Mouse (Mus musculus) CD4-positive, CD25-positive, alpha-beta regulatory T cell, adult 2 months (primary cell): ENCODE results near the gene Gm19345.

Experiments used
- DNase-seq: peaks from one replicate; pipeline ENCODE4 v3.0.0-alpha.2; 2012; ENCODE audit warnings: low read depth, low spot score

Gene Gm19345

DNA sequence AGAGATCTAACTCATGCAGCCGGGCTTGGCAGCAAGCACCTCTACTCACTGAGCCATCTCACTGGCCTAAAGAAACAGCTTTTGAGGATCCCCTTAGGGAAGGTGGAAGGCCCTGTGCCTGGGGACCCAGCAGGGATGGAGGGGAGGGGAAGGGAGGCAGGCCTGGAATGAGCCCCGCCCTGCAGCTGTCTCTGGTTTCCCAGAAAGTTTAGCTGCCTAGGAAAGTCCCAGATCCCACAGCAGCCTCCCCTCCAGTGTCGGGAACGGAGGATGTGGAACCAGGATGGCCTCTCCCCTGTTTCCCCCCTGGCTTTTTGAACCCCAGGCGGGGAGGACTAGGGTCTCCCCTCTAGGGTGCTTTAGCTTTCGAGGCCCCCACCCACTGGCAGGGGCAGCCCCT is 25.0 kb upstream of the Gm19345 start:
- DNase-seq, result no peak

DNA sequence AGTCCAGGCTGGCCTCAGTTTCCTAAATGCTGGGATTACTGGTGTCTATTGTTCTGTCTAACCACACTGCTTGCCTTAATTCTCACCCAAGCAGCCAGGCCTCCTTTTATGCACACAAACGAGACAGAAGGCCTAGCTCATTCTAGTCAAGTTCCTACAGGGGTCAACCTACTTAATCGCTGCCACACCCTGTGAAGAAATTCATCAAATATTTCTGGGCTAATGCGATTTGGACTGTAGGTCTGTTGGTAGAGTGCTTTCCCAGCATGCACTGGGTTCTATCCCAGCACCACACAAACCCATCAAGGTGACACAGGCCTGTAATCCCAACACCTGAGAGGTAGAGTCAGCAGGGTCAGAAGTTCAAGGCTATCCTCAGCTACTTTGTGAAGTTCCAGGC is 22.1 kb upstream of the Gm19345 start:
- no peak for DNase-seq

DNA sequence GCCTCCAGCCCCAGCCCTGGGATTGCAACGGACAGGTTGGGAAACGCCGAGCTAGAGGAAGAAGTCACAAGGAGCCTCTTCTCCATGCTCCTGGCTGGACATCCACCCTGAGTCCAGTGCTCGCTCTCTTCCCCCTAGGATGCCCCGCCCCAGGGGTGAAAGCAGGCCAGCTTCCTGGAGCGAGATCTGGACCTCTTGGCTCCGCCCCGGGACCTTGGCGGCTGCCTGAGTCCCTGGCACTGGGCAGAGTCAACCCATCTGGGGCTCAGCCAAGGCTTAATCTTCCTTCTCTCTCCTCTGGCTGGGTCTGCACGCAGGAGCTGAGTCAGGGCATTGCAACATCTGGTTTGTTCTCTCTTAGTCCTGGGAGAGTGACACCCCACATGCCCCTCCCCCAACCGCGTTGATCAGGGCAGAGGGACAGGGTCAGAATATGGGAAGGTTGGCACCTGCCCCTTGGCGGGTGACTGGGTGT is 21.1 kb upstream of the Gm19345 start:
- no peak for DNase-seq

DNA sequence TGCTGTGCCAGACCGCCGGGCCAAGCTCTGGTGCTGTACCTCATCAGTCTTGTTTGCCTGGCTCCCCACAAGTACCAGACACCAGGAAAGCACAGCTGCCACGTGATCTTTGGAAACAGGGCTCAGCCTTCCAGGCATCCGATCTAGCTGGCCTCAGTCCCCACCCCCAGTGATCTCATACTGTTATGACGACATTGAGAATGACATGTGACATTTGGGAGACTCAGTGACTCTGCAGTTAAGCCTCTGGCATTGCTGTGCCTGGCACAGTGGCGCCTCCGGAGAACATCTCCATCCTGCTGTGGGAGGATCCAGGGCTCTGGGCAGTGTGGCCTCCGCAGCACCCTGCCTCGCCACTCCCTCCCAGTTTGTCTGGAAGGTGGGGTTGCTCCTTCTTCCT is 20.0 kb upstream of the Gm19345 start:
- no peak for DNase-seq

DNA sequence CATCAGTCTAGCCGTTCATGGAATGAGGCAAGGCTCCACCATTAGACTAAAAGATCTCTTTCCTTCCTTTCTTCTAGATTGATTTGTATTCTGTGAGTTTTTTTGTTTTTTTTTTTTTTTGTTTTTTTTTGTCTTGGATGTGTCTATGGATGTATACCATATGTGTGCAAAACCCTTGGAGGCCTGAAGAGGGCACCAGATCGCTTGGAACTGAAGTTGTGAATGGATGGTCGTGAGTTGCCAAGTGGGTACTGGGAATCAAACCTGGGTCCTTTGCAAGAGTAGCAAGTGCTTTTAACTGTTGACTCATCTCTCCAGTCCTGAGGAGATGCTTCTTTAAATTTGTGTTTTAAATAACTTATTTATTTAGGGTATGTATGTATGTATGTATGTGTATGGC is 17.7 kb upstream of the Gm19345 start:
- DNase-seq, result no peak

DNA sequence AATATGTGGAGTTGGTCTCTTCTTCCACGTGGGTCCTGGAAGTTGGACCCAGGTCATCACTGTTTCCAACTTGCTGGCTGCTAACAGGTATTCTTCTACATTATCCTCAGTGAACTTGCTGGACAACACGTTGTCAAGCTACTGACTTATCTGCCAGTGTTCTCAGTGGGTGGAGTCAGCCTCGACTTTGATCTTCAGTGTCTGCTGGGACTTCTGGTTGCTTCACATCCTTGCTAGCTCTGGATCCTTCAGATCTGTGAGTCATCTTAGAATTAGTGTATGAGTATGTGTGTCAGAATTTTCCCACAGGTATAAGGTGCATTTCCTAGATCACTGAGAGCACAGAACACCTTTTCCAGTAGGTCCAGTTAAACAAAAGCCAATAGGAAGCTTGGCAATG is 15.0 kb upstream of the Gm19345 start:
- peak; percentile 56 for DNase-seq

DNA sequence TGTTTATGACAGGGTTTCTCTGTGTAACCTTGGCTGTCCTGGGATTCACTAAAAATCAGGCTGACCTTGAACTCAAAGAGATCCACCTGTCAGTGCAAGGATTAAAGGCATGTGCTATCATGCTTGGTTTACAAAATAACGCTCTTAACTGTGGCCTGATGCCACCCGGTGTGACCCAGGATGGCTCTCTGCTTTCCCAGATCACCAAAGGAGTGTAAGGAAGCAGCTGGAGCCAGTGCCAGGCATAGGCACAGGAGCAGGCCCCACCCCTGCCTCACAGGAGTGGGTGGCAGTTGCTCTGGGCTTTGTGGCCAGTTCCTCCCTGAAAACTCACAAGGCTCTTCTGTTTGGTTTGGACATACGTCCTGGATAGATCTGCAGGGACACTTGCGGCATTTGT is 11.4 kb upstream of the Gm19345 start:
- DNase-seq, result no peak

DNA sequence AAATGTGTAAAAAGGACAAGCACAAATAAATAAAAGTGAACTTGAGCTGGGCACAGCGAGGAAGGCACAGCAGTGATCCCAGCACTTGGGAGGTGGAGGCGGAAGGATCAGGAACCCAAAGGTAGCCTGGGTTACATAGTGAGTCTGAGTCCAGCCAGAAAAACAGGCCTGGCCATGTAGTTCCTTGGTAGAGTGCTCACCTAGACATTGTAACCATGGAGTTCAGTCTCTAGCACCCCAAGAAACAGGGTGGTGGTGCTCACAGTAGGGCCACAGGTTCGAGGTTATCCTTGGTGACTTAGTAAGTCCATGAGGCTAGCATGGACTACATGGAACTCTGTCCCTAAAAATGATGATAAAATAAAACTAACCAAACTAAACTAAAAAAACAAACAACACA is 10.9 kb upstream of the Gm19345 start:
- DNase-seq, result no peak

DNA sequence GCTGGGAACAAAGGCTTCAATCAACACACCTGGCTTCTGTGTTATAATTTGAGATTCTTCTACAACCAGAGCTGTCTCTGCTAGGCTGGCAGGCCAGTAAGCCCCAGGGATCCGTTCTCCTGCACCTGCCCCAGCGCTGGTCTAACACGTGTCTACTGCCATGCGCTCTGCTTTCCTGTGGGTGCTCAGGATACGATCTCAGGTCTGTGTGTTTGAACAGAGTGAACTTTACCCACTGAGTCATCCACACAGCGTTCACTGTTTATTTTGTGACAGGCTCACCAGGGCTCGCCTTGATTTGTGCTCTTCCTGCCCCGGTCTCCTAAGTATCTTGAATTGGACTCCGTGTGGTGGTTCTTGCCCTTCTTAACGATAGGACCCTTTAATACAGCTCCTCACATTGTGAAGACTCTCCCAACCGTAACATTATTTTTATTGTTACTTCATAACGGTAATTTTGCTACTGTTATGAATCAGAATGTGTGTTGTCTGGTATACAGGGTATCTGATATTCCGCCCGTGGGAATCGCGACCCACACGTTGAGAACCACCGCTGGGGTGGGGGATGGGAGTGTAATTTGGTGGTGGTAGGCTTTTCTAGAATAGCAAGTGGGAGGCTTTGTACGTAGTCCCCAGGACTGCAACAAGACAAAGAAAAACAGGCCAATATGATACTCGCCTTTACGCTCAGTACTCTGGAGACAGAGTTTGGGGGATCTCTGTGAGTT is 10.0 kb upstream of the Gm19345 start:
- peak; percentile 49 for DNase-seq

DNA sequence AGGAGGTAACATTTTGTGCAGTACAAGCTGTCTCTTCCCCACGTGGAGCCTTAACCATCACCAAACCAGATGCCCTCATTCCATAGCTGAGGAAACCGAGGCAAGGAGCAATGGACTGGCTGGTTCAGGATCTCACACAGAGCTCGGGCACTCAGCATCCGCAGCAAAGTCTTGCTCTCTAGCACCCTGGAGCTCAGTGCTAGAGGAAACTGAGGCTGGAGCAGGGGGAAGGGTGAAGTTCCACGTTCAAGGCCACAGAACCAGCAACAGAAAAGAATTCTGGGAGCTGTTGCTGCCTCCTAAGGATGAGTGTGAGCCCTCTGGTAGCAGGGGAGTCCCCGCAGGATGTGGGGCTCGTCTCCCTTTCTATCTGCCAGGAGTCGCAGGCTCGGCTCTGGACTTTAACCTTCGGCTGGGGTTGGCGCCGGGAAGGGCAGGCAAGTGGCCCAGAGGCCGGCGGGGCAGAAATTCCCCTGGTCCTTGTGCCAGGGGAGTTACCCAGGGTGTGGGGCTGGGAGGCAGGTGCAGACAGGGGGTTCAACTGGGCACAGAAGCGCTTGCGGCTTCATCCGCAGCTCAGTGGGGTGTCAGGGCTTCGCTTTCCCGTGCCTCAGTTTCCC is 8.8 kb upstream of the Gm19345 start:
- DNase-seq, result no peak

DNA sequence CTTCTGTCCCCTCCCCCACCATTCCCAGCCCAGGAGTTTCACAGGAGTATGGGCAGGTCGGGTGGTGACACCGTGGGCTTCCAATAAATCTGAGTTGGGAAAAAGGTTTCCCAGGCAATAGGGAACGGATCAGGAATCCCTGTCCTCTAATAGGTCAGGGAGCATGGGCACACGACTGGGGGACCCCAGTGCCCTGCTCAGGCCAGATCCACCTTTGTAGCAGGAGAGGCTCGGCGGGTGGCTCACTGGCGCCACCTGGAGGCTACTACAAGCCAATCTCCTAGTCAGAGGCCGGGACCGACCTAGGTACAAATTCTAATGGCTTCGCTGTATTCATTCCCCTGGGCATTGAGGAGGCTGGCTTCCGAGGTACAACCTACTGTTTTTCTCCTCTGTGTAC is 8.2 kb upstream of the Gm19345 start:
- DNase-seq, result peak; percentile 85

DNA sequence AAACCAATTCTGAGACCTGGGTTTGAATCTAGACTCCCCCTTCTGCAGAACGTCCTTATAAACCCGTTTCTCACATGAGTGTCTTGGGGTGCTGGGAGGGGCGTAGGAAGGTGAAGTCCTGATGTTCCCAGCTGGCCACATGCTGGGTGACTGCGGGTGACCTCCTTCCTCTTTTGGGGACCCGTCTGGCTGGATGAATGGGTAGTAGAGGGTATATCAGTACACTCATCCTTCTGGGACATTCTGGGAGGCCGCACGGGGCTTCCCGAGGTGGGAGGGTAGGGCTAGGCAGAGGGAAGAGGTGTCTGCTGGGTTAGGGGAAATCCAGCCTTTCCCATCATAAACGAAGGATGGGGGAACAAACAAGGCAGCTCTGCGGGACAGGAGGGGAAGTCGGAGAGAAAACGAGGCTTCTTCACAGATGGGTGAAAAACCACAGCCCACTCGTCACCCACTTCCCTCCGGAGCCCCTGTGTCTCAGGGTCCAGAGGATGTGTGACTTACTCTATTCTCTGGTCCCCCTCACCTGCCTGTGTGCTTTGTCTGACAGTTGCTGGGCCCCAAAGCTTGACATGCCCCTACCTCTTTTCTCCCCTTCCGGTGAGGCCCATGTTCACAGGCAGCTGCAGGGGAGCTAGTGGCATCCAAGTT is 7.2 kb upstream of the Gm19345 start:
- DNase-seq, result peak; percentile 56

DNA sequence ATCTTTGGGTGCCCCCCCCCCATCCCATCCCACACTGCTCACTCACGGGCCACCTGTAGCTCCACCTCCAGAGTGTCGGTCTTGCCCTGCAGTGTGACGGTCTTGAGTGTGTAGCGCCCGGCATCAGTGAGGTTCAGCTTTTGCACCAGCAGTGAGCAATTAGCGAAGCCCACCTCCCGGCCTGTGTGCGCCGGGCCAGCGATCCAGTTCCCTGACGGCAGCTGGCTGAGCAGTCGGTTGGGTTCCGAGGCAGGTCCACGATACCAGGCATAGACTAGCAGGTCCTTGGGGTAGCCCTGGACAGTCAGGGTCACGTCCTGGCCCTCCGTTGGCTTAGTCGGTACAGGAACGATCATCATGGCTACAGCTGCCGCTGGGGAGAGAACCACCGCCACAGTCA is 1.7 kb downstream of the Gm19345 start:
- DNase-seq, result no peak

DNA sequence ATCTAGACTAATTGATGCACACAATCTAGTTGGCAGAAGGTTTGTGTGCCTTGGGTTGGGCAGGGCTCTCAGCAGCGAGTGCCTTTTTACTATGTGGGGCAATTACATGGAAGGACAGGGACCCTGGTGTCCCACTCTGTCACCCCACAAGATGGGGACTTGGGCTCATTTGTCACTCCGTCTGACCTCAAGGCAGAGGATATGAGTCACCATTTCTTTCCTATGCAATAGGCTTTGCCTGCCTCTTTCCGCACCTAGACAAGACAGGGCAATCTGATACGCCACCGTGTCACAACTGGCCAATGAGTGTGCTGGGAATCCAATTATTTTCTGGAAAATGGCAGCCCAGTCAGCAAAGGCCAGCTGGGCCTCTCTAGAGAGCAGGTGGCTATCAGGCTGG is 3.9 kb downstream of the Gm19345 start:
- DNase-seq, result peak; percentile 29

DNA sequence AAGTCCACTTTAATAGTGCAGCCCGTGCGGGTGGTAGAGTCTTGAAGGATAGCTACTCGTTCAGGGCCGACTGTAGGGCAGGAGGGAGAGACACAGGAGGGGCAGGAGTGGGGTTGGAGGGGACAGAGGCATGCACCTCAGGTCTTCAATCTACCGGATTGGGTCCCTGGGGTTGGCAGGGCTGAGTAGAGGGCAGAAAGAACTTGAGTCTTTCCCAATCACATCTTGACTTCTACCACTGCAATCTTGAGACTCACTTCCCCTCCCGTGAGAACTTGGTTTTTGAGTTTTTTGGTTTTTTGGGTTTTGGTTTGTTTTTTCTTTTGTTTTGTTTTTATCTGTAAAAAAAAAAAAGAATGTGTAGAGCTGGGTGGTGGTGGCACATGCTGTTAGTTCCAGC is 4.5 kb downstream of the Gm19345 start:
- DNase-seq, result no peak

DNA sequence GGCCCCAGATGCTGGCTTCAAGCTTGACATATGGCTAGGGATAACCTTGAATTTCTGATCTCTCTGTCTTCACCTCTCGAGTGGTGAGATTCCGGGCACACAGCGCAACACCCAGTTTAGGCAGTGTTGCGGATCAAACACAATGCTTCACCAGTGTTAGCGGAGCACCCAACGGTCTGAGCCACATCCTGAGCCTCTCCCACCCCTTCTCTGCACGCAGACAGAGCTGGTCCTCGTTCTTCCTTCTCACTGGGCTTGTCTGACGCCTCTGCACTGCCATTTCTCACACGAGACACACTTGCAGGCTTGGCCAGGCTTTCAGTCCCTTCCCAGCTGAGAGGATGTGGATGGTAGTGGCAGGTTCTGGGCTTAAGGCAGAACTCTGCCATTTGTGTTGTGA is 7.9 kb downstream of the Gm19345 start:
- DNase-seq, result peak; percentile 40

DNA sequence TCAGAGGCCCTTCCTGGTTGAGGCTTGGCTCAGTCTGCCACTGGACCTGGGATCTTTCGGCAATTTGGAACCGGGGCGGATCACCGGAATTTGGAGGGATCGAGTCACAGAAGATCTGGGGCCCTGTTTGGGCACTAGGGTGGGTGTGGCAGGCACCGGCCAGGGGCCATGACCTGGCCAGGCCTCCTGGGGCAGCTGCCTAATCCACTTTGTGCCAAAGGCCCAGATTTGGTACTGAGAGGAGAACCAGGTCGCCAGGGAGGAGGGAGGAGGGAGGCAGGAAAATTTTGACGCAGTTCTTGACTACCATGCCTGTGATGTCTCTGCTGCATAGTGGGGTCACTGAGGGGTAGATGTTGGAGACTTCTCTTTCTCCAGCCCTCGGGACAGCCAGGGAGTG is 9.4 kb downstream of the Gm19345 start, which contains the start of gene Ceacam16:
Ceacam16 (minus strand) TSS at position 101 of the 400 bp plus-strand sequence.
- no peak for DNase-seq

DNA sequence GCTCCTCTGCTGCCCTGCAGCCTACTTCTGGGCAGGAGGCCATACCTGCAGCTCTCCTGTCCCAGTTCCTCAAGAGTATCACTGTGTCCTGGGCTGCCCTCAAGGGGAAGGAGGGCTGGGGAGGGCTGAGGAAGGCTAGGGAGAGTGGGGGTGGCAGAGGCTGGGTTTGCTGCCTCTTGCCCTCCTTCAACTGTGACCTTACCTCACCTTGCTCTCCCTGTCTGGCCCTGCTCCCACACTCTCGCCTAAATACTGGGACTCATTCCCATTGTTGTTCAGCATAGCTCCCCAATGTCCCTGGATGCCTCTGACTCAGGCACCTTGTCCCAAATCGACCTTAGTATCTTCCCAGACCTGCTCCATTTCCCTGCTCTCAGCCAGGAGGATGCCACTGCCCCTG is 12.4 kb downstream of the Gm19345 start:
- no peak for DNase-seq

DNA sequence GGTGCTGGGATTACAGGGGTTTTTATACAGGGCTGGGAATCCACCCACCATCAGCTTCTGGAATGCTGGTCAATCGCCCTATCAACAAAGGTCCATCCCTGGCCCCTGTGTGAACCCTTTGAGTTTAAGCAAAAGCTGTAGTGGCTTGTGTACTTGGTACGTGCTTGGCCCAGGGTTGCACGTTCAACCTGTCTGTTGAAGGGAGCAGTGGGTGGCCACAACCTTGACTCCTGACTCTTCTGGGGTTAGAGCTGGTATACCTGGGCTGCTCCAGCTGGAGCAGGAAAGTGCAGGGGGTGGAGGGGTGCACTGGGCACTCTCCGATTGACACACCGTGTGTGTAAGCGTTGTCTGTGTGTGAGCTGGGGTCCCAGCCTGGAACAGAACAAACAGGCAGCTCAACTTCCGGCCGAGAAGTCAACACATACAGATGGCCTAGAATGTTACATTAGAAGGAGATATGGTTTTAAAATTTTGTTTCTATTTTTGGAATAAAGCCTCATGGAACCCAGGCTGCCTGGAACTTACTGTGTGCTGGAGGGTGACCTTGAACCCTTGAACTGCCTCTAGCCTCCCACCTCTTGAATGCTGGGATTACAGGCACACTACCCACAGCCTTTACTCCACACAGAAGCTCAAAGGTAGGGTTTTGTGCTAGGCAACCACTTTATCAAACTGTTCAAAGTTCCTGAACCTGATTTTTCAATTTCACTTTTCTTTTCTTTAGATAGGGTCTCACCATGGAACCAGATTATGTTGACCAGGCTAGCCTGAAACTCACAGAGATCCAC is 13.6 kb downstream of the Gm19345 start:
- DNase-seq, result no peak

DNA sequence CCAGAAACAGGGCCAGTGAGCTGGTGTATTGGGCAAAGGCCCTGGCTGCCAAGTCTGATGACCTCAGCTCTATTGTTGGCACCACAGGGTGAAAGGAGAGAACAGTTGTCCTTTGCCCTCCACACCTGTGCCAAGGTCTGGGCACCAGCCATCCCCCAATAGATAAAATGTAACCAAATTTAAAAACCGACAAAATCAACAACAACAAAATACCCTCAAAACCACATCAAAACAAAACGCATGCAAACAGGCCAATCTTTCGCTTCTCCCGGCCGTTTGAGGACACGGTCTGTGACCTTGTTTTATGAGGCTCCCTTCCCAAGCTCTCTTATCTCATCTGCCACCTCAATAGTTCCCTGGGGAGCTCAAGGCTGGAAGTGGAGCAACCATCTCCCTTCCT is 14.7 kb downstream of the Gm19345 start:
- no peak for DNase-seq

DNA sequence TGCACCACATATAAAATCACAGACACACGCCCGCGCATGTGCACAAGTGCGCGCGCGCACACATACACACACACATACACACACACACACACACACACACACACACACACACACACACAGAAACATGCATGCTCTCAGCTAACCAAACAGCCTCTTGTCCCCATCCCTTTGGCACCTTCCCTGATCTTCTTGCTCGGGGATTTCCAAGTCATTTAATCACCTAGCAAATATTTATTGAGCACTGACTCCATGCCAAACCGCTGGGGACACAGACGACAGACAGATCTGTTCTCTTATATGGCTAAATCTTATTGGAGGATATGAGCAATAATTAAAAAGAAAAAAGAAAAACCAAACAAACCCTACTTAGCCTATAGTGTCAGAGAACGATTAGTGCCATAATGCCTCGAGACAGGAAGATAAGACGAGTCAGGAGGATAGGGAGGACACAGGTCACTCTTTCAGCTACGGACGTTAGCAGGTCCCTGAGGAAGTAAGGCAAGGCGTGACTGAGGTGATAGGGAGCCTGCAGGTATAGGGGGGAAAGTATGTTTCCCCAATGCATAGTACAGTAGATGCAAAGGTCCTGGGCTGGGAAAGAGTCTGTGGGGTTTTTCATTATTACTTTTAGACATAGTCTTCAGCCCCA is 16.1 kb downstream of the Gm19345 start:
- DNase-seq, result no peak
